Mouse (Mus musculus): ENCODE results near the gene Fmnl3. TPM values are rescaled to one million over a fixed set of nuclear protein-coding genes. Genes with fewer than 3 reads are reported as not detected.

Fmnl3 gene
- polyA plus RNA-seq, 1 experiment from 2014 or later = 14.0 TPM

- Histone ChIP-seq H3K27me3 (no peaks in the 10 kb centered on the region), H3K9ac (no peak overlapping the region), H3K4me2 (no peak overlapping the region), H3K27ac (peak overlapping the region; percentile 14; the same call in 1 of the 2 replicates), H3K4me1 (replicated peaks) (peaks cover 49% of the 10 kb centered on the region), H3K9me3 (replicated peaks) (no peaks in the 10 kb centered on the region), H3K4me3 (no peak overlapping the region), H3K36me3 (peaks cover 24% of the 10 kb centered on the region)
- 60% methylated on average over 15 of the region's 15 CpGs for WGBS
- no peak for ATAC-seq (replicated peaks; ENCODE audit: insufficient number of reproducible peaks, insufficient read depth, low FRiP score, low read depth)
Observed at GRCm38 (mm10) chr15:99399503-99400245, 29.4 kb upstream of the Fmnl3 start.

GRCm38 (mm10) chr15:99397622-99398021 lies 27.3 kb upstream of the Fmnl3 start:
- 87% methylated on average over 2 of the region's 2 CpGs for WGBS
- H3K27me3 ChIP-seq = no peaks in the 10 kb centered on the region
- H3K36me3 ChIP-seq = peaks cover 6% of the 10 kb centered on the region
- no peak overlapping the region for H3K27ac ChIP-seq
- no peaks in the 10 kb centered on the region for H3K9me3 ChIP-seq (replicated peaks)
- no peak overlapping the region for H3K4me2 ChIP-seq
- no peak for ATAC-seq (replicated peaks; ENCODE audit: insufficient number of reproducible peaks, insufficient read depth, low FRiP score, low read depth)
- no peak overlapping the region for H3K4me3 ChIP-seq
- peaks cover 57% of the 10 kb centered on the region for H3K4me1 ChIP-seq (replicated peaks)
- H3K9ac ChIP-seq = no peak overlapping the region

GRCm38 (mm10) chr15:99396875-99397274 lies 26.6 kb upstream of the Fmnl3 start:
- no peak overlapping the region for H3K9ac ChIP-seq
- peaks cover 63% of the 10 kb centered on the region for H3K4me1 ChIP-seq (replicated peaks)
- 63% methylated on average over 4 of the region's 4 CpGs for WGBS
- H3K27me3 ChIP-seq = no peaks in the 10 kb centered on the region
- ATAC-seq (replicated peaks; ENCODE audit: insufficient number of reproducible peaks, insufficient read depth, low FRiP score, low read depth) = no peak
- H3K36me3 ChIP-seq = peaks cover under 1% of the 10 kb centered on the region; the same call in 1 of the 2 replicates
- 0 out of 2 replicates have a peak overlapping the region, but pooled peaks have one; percentile 18 for H3K27ac ChIP-seq
- peak overlapping the region; percentile 29; the same call in 1 of the 2 replicates for H3K4me2 ChIP-seq
- no peak overlapping the region for H3K4me3 ChIP-seq
- no peaks in the 10 kb centered on the region for H3K9me3 ChIP-seq (replicated peaks)

GRCm38 (mm10) chr15:99396462-99396861 lies 26.2 kb upstream of the Fmnl3 start:
- Histone ChIP-seq H3K4me3 (no peak overlapping the region), H3K9ac (no peak overlapping the region), H3K27me3 (no peaks in the 10 kb centered on the region), H3K4me2 (peak overlapping the region; percentile 29; the same call in 1 of the 2 replicates), H3K4me1 (replicated peaks) (peaks cover 63% of the 10 kb centered on the region), H3K9me3 (replicated peaks) (no peaks in the 10 kb centered on the region), H3K36me3 (no peaks in the 10 kb centered on the region), H3K27ac (0 out of 2 replicates have a peak overlapping the region, but pooled peaks have one; percentile 18)
- no peak for ATAC-seq (replicated peaks; ENCODE audit: insufficient number of reproducible peaks, insufficient read depth, low FRiP score, low read depth)
- 27% methylated on average over 1 of the region's 1 CpGs for WGBS

- Histone ChIP-seq H3K4me3 (peak overlapping the region; percentile 96), H3K27me3 (no peaks in the 10 kb centered on the region), H3K9me3 (replicated peaks) (no peaks in the 10 kb centered on the region), H3K9ac (peak overlapping the region; percentile 86), H3K36me3 (no peaks in the 10 kb centered on the region), H3K27ac (peak overlapping the region; percentile 94), H3K4me2 (peak overlapping the region; percentile 88), H3K4me1 (replicated peaks) (peaks cover 46% of the 10 kb centered on the region)
- ATAC-seq (replicated peaks; ENCODE audit: insufficient number of reproducible peaks, insufficient read depth, low FRiP score, low read depth) = peak; percentile 30; the same call in 1 of the 2 replicates
- WGBS = 3% methylated on average over 24 of the region's 24 CpGs
Observed at GRCm38 (mm10) chr15:99393386-99394252, 23.3 kb upstream of the Fmnl3 start.

GRCm38 (mm10) chr15:99392486-99393385 lies 22.5 kb upstream of the Fmnl3 start, which contains the start of gene Tmbim6:
Gene Tmbim6 (plus strand): TSS chr15:99392882.
- H3K27ac ChIP-seq = peak within 1 kb of the TSS; percentile 94
- WGBS = under 1% methylated on average over 46 of the region's 51 CpGs
- H3K9me3 ChIP-seq (replicated peaks) = no peaks in the 10 kb centered on the region
- H3K9ac ChIP-seq = peak within 1 kb of the TSS; percentile 86
- H3K36me3 ChIP-seq = no peaks in the 10 kb centered on the region
- peak within 1 kb of the TSS; percentile 96 for H3K4me3 ChIP-seq
- peaks cover 39% of the 10 kb centered on the region for H3K4me1 ChIP-seq (replicated peaks)
- peak within 1 kb of the TSS; percentile 88 for H3K4me2 ChIP-seq
- H3K27me3 ChIP-seq = no peaks in the 10 kb centered on the region
- peak; percentile 99 for ATAC-seq (replicated peaks; ENCODE audit: insufficient number of reproducible peaks, insufficient read depth, low FRiP score, low read depth)

GRCm38 (mm10) chr15:99391975-99392374 lies 21.7 kb upstream of the Fmnl3 start:
- Histone ChIP-seq H3K9ac (peak overlapping the region; percentile 41; the same call in 1 of the 2 replicates), H3K4me1 (replicated peaks) (peaks cover 36% of the 10 kb centered on the region), H3K27me3 (no peaks in the 10 kb centered on the region), H3K27ac (peak overlapping the region; percentile 71), H3K36me3 (no peaks in the 10 kb centered on the region), H3K4me3 (peak overlapping the region; percentile 96), H3K9me3 (replicated peaks) (no peaks in the 10 kb centered on the region), H3K4me2 (peak overlapping the region; percentile 87)
- WGBS = 77% methylated on average over 6 of the region's 6 CpGs
- no peak for ATAC-seq (replicated peaks; ENCODE audit: insufficient number of reproducible peaks, insufficient read depth, low FRiP score, low read depth)

- H3K27ac ChIP-seq = no peak overlapping the region
- no peak for ATAC-seq (replicated peaks; ENCODE audit: insufficient number of reproducible peaks, insufficient read depth, low FRiP score, low read depth)
- WGBS = 36% methylated on average over 7 of the region's 7 CpGs
- H3K36me3 ChIP-seq = no peaks in the 10 kb centered on the region
- no peak overlapping the region for H3K4me2 ChIP-seq
- no peaks in the 10 kb centered on the region for H3K9me3 ChIP-seq (replicated peaks)
- no peak overlapping the region for H3K9ac ChIP-seq
- no peaks in the 10 kb centered on the region for H3K27me3 ChIP-seq
- peaks cover 24% of the 10 kb centered on the region for H3K4me1 ChIP-seq (replicated peaks)
- H3K4me3 ChIP-seq = no peak overlapping the region
Observed at GRCm38 (mm10) chr15:99390472-99391401, 20.5 kb upstream of the Fmnl3 start.

- Histone ChIP-seq H3K36me3 (no peaks in the 10 kb centered on the region), H3K27ac (no peak overlapping the region), H3K9ac (no peak overlapping the region), H3K4me1 (replicated peaks) (peaks cover 9% of the 10 kb centered on the region), H3K27me3 (no peaks in the 10 kb centered on the region), H3K4me3 (no peak overlapping the region), H3K4me2 (no peak overlapping the region), H3K9me3 (replicated peaks) (no peaks in the 10 kb centered on the region)
- 76% methylated on average over 4 of the region's 4 CpGs for WGBS
- no peak for ATAC-seq (replicated peaks; ENCODE audit: insufficient number of reproducible peaks, insufficient read depth, low FRiP score, low read depth)
Observed at GRCm38 (mm10) chr15:99387976-99388375, 17.7 kb upstream of the Fmnl3 start.

- 0 out of 2 replicates have a peak, but pooled peaks cover 3% of the 10 kb centered on the region for H3K4me1 ChIP-seq (replicated peaks)
- ATAC-seq (replicated peaks; ENCODE audit: insufficient number of reproducible peaks, insufficient read depth, low FRiP score, low read depth) = no peak
- WGBS = 68% methylated on average over 3 of the region's 3 CpGs
- H3K4me2 ChIP-seq = no peak overlapping the region
- H3K27me3 ChIP-seq = no peaks in the 10 kb centered on the region
- H3K27ac ChIP-seq = no peak overlapping the region
- H3K4me3 ChIP-seq = no peak overlapping the region
- H3K36me3 ChIP-seq = no peaks in the 10 kb centered on the region
- H3K9me3 ChIP-seq (replicated peaks) = no peaks in the 10 kb centered on the region
- no peak overlapping the region for H3K9ac ChIP-seq
Observed at GRCm38 (mm10) chr15:99386796-99387195, 16.5 kb upstream of the Fmnl3 start.
